Mouse (Mus musculus) lung, postnatal 0 days (tissue): ENCODE measurements at regions not wholly inside any gene's neighbourhood (a gene's known extent, or its start where the extent isn't known, plus 50 kb on each side); places are given as distances from the start of the nearest gene placed in this dataset.

Source experiments
- ATAC-seq: fragments of 200-750 bp; cut with Nextera tagmentation; 2 replicates; pipeline ENCODE4 v1.8.0; 2017; ENCODE audit warnings: moderate library complexity
- DNase-seq: peaks from one replicate; pipeline ENCODE4 v3.0.0-alpha.2; 2016; ENCODE audit warnings: low spot score
- H3K27ac ChIP-seq: fragments of 300-500 bp; sonication (generic); 2 replicates; pipeline ENCODE4 v1.5.1; 2014; ENCODE audit warnings: antibody characterized with exemption, mild to moderate bottlenecking, low read length, mixed read lengths
- H3K27me3 ChIP-seq: fragments of 300-500 bp; sonication (generic); replicated peaks from 2 replicates; pipeline ENCODE4 v1.6.1; 2014; ENCODE audit warnings: low read length, mixed read lengths; ENCODE audit not compliant: insufficient read depth
- H3K36me3 ChIP-seq: fragments of 300-500 bp; sonication (generic); 2 replicates; pipeline ENCODE4 v1.6.1; 2014; ENCODE audit warnings: low read length, mixed read lengths; ENCODE audit not compliant: insufficient read depth
- H3K4me1 ChIP-seq: fragments of 300-500 bp; sonication (generic); 2 replicates; pipeline ENCODE4 v1.6.1; 2014; ENCODE audit warnings: antibody characterized with exemption, low read depth, low read length, mixed read lengths; ENCODE audit not compliant: insufficient read depth
- H3K4me2 ChIP-seq: fragments of 300-500 bp; sonication (generic); replicated peaks from 2 replicates; pipeline ENCODE4 v1.6.1; 2014; ENCODE audit warnings: low read depth, mild to moderate bottlenecking, low read length, moderate library complexity, mixed read lengths
- H3K4me3 ChIP-seq: fragments of 300-500 bp; sonication (generic); 2 replicates; pipeline ENCODE4 v1.5.1; 2014; ENCODE audit warnings: low read depth, low read length
- H3K9ac ChIP-seq: fragments of 300-500 bp; sonication (generic); replicated peaks from 2 replicates; pipeline ENCODE4 v1.6.1; 2014; ENCODE audit warnings: low read depth, mild to moderate bottlenecking
- H3K9me3 ChIP-seq: fragments of 300-500 bp; sonication (generic); 2 replicates; pipeline ENCODE4 v1.6.1; 2016; ENCODE audit warnings: low read length, mixed read lengths
- CTCF ChIP-seq: IDR thresholded peaks from 2 replicates; pipeline ENCODE4 v1.5.1; 2016; ENCODE audit warnings: antibody characterized with exemption, mild to moderate bottlenecking
- EP300 ChIP-seq: IDR thresholded peaks from 2 replicates; pipeline ENCODE4 v1.6.1; 2016; ENCODE audit warnings: antibody characterized with exemption, mild to moderate bottlenecking, control low read depth
- WGBS: fragments of 180-500 bp; shearing (Covaris S2); extraction: QIAGEN DNeasy Blood & Tissue Kit; methylation state at CpG from one replicate; pipeline ENCODE4 v1.1.7; 2014; 5-methylcytosine and 5-hydroxymethylcytosine counted together

GRCm38 (mm10) chr10:116701281-116701680 is 120.0 kb upstream of the Cnot2 start:
- Histone ChIP-seq H3K4me3 (no peak overlapping the region), H3K4me1 (no peaks in the 10 kb centered on the region), H3K27me3 (no peaks in the 10 kb centered on the region), H3K4me2 (no peak overlapping the region), H3K27ac (no peak overlapping the region), H3K36me3 (no peaks in the 10 kb centered on the region), H3K9me3 (no peaks in the 10 kb centered on the region), H3K9ac (no peak overlapping the region)
- DNase-seq = peak; percentile 77
- peak; percentile 91 for ATAC-seq
- WGBS = 48% methylated on average over 5 of the region's 5 CpGs
- TF ChIP-seq CTCF (no peak), EP300 (peak; percentile 95)

- H3K4me2 ChIP-seq = no peak overlapping the region
- WGBS = 89% methylated on average over 8 of the region's 8 CpGs
- no peak for ATAC-seq
- no peak overlapping the region for H3K4me3 ChIP-seq
- H3K9ac ChIP-seq = no peak overlapping the region
- no peaks in the 10 kb centered on the region for H3K4me1 ChIP-seq
- no peaks in the 10 kb centered on the region for H3K27me3 ChIP-seq
- no peak for DNase-seq
- H3K27ac ChIP-seq = no peak overlapping the region
- no peak for TF ChIP-seq CTCF
- TF ChIP-seq EP300 = no peak
- no peaks in the 10 kb centered on the region for H3K36me3 ChIP-seq
- H3K9me3 ChIP-seq = no peaks in the 10 kb centered on the region
Observed at GRCm38 (mm10) chr10:116699711-116700110, 118.4 kb upstream of the Cnot2 start.

- TF ChIP-seq EP300 (no peak), CTCF (no peak)
- H3K27ac ChIP-seq = no peak overlapping the region
- H3K36me3 ChIP-seq = no peaks in the 10 kb centered on the region
- H3K4me3 ChIP-seq = no peak overlapping the region
- no peaks in the 10 kb centered on the region for H3K4me1 ChIP-seq
- H3K4me2 ChIP-seq = no peak overlapping the region
- no peak overlapping the region for H3K9ac ChIP-seq
- no peak for DNase-seq
- WGBS = 78% methylated on average over 14 of the region's 14 CpGs
- no peak for ATAC-seq
- no peaks in the 10 kb centered on the region for H3K27me3 ChIP-seq
- no peaks in the 10 kb centered on the region for H3K9me3 ChIP-seq
Observed at GRCm38 (mm10) chr10:116697628-116698316, 116.5 kb upstream of the Cnot2 start.

GRCm38 (mm10) chr10:116693816-116694215 is 112.5 kb upstream of the Cnot2 start:
- Histone ChIP-seq H3K4me1 (no peaks in the 10 kb centered on the region), H3K4me3 (no peak overlapping the region), H3K9ac (no peak overlapping the region), H3K27me3 (no peaks in the 10 kb centered on the region), H3K4me2 (no peak overlapping the region), H3K36me3 (no peaks in the 10 kb centered on the region), H3K9me3 (no peaks in the 10 kb centered on the region), H3K27ac (no peak overlapping the region)
- DNase-seq (peak; percentile 25), ATAC-seq (no peak)
- 63% methylated on average over 3 of the region's 3 CpGs for WGBS
- TF ChIP-seq CTCF (no peak), EP300 (no peak)

- ATAC-seq (no peak), DNase-seq (no peak)
- H3K4me1 ChIP-seq = no peaks in the 10 kb centered on the region
- TF ChIP-seq EP300 (no peak), CTCF (no peak)
- H3K27ac ChIP-seq = no peak overlapping the region
- no peaks in the 10 kb centered on the region for H3K36me3 ChIP-seq
- no peak overlapping the region for H3K9ac ChIP-seq
- no peak overlapping the region for H3K4me2 ChIP-seq
- no peak overlapping the region for H3K4me3 ChIP-seq
- 90% methylated on average over 11 of the region's 11 CpGs for WGBS
- H3K27me3 ChIP-seq = no peaks in the 10 kb centered on the region
- no peaks in the 10 kb centered on the region for H3K9me3 ChIP-seq
Observed at GRCm38 (mm10) chr10:116686741-116687140, 105.4 kb upstream of the Cnot2 start.

- DNase-seq (peak; percentile 69), ATAC-seq (peak; percentile 59)
- H3K4me3 ChIP-seq = no peak overlapping the region
Observed at GRCm38 (mm10) chr10:116683374-116683773, 102.1 kb upstream of the Cnot2 start.

More at GRCm38 (mm10) chr10:116683374-116683773, 102.1 kb upstream of the Cnot2 start:
- no peak overlapping the region for H3K27ac ChIP-seq
- H3K27me3 ChIP-seq = no peaks in the 10 kb centered on the region
- no peaks in the 10 kb centered on the region for H3K4me1 ChIP-seq
- no peak overlapping the region for H3K9ac ChIP-seq
- no peaks in the 10 kb centered on the region for H3K9me3 ChIP-seq
- 66% methylated on average over 9 of the region's 9 CpGs for WGBS
- H3K36me3 ChIP-seq = no peaks in the 10 kb centered on the region
- no peak overlapping the region for H3K4me2 ChIP-seq
- TF ChIP-seq EP300 = peak; percentile 52
- TF ChIP-seq CTCF = no peak
